Mouse (Mus musculus): ENCODE results near the gene Gca.

The Gca gene

GRCm38 (mm10) chr2:62664135-62664670 is at the start of gene Gca:
Gene Gca, plus strand, starts transcription at chr2:62664285.
- DNase-seq, result peak; percentile 71 to 73

- no peak for DNase-seq
These were observed 45.1 kb upstream of the Gca start for GRCm38 (mm10) chr2:62618934-62619341.

- DNase-seq, result no peak
These were observed 44.4 kb upstream of the Gca start for GRCm38 (mm10) chr2:62619679-62620078.

- no peak for DNase-seq
These were observed 41.1 kb upstream of the Gca start for GRCm38 (mm10) chr2:62623024-62623441.

GRCm38 (mm10) chr2:62627728-62628127 is 36.4 kb upstream of the Gca start:
- DNase-seq, result no peak

GRCm38 (mm10) chr2:62628356-62628755 is 35.7 kb upstream of the Gca start:
- DNase-seq, result no peak

- DNase-seq, result peak in 1 of 2 experiments; percentile 13
These were observed 33.6 kb upstream of the Gca start for GRCm38 (mm10) chr2:62630446-62630845.

GRCm38 (mm10) chr2:62639869-62640268 is 24.2 kb upstream of the Gca start:
- no peak for DNase-seq

GRCm38 (mm10) chr2:62643405-62644305 is 20.4 kb upstream of the Gca start:
- DNase-seq, result peak in 1 of 2 experiments; percentile 11

GRCm38 (mm10) chr2:62644891-62645290 is 19.2 kb upstream of the Gca start:
- no peak for DNase-seq

GRCm38 (mm10) chr2:62645475-62645874 is 18.6 kb upstream of the Gca start:
- no peak for DNase-seq

GRCm38 (mm10) chr2:62646014-62646645 is 18.0 kb upstream of the Gca start, which contains the start of gene Ifih1:
Gene Ifih1, minus strand, starts transcription at chr2:62646255.
- DNase-seq, result peak; percentile 9 to 15

- DNase-seq, result no peak
These were observed 17.3 kb upstream of the Gca start for GRCm38 (mm10) chr2:62646671-62647289.

- DNase-seq, result no peak
These were observed 12.2 kb upstream of the Gca start for GRCm38 (mm10) chr2:62651890-62652289.

- DNase-seq, result no peak
These were observed 11.6 kb upstream of the Gca start for GRCm38 (mm10) chr2:62652466-62652865.

GRCm38 (mm10) chr2:62654519-62655338 is 9.4 kb upstream of the Gca start:
- DNase-seq, result peak; percentile 34 to 58

- DNase-seq, result no peak
These were observed 8.0 kb upstream of the Gca start for GRCm38 (mm10) chr2:62656072-62656471.

GRCm38 (mm10) chr2:62660565-62660964 is 3.5 kb upstream of the Gca start:
- no peak for DNase-seq

- DNase-seq, result no peak
These were observed 1.5 kb upstream of the Gca start for GRCm38 (mm10) chr2:62662560-62662959.

- no peak for DNase-seq
These were observed 754 bp downstream of the Gca start for GRCm38 (mm10) chr2:62664839-62665238.

- DNase-seq, result no peak
These were observed 1.5 kb downstream of the Gca start for GRCm38 (mm10) chr2:62665536-62665935.

- no peak for DNase-seq
These were observed 5.8 kb downstream of the Gca start for GRCm38 (mm10) chr2:62669848-62670247.

Measured in cerebellum, adult 18-20 months (tissue).